36 mouse cellular contexts compared by ENCODE assay signal in the genomic region with DNA sequence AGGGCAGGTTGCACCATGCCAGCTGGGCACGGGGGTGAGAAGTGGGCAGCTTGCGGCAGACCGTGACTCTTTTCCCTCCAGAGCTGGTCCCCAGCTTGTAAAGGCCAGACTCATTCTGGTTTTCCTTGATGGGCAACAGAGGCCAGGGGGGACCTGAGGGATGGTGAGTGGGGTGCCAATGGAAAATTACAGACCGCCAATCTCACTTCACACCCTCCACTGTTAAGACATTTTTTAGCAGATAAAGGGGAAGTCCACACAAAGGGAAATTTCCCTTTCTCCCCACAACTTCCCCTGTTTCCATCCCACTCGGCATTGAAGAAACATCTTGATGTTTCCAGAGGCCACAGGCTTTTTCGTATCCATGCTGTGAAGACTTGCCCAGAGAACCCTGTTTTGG. TPM values are rescaled to one million over a fixed set of nuclear protein-coding genes. Genes with fewer than 3 reads are reported as not detected.
DNase-seq lines count a peak whose midpoint lies in the region; ATAC-seq and TF ChIP-seq lines count a peak whose summit lies in the region.
"Had no signal": no experiment of that assay in that cellular context is flagged by ENCODE, and none has a peak within 500 bp of the region (broad histone marks: within the 10 kb centered on the region; RNA-seq: fewer than 3 reads in every experiment).

No protein-coding gene starts in this region.

- H3K4me3 ChIP-seq in bone marrow macrophage, adult 2 months (ENCODE audit: insufficient read depth, low read length) = 0 out of 2 replicates have a peak overlapping the region, but pooled peaks have one; percentile 17
- H3K4me3 ChIP-seq: embryonic facial prominence, embryonic 13.5 days; forebrain, embryonic 10.5 days; forebrain, embryonic 15.5 days; heart, adult 2 months; heart, embryonic 13.5 days; hindbrain, embryonic 10.5 days; hindbrain, embryonic 15.5 days; limb, embryonic 15.5 days; midbrain, embryonic 10.5 days; myocyte; neural tube, embryonic 12.5 days had no signal

- TF ChIP-seq CTCF in bone marrow macrophage, adult 2 months (IDR thresholded peaks at IDR 0.05; ENCODE audit: low read depth, low read length) = no peak

- peak overlapping the region; percentile 91 for H3K27ac ChIP-seq in bone marrow macrophage, adult 2 months (ENCODE audit: insufficient read depth, low read depth, low read length)
- H3K27ac ChIP-seq: embryonic facial prominence, embryonic 13.5 days; forebrain, embryonic 10.5 days; forebrain, embryonic 15.5 days; heart, adult 2 months; heart, embryonic 13.5 days; hindbrain, embryonic 10.5 days; hindbrain, embryonic 15.5 days; limb, embryonic 15.5 days; liver, embryonic 14.5 days; macrophage; midbrain, embryonic 10.5 days; neural tube, embryonic 12.5 days had no signal

- TF ChIP-seq POLR2A in bone marrow macrophage, adult 2 months (IDR thresholded peaks at IDR 0.05; ENCODE audit: borderline replicate concordance, low read depth, low read length) = no peak

- ATAC-seq in megakaryocyte progenitor cell, adult 5-6 weeks (replicated peaks; ENCODE audit: poor library complexity) = peak; percentile 47
- no peak for ATAC-seq in CD4-positive, CD25-positive, alpha-beta regulatory T cell, adult 4 months
- ATAC-seq: forebrain, embryonic 15.5 days; inflammation-experienced regulatory T-cells, adult 6 months; midbrain, embryonic 16.5 days had no signal

- peak; percentile 7 for DNase-seq in lung, postnatal 25 days (ENCODE audit: low spot score)
- DNase-seq in lung, postnatal 10 days = no peak
- DNase-seq in thymus, postnatal 14 days = no peak
- DNase-seq in kidney, adult 8-10 months = no peak
- DNase-seq: adrenal gland, adult 2 months; adrenal gland, postnatal 36 days; cerebellum, adult 9-10 months; cerebellum, postnatal 36 days; gastrocnemius, postnatal 25 days; heart, adult 2 months; heart, postnatal 10 days; kidney, adult 18-20 months; kidney, postnatal 4 days; layer of hippocampus, postnatal 36 days; left cerebral cortex, postnatal 4 days; lung, embryonic 14.5 days; right cerebral cortex, postnatal 4 days had no signal

- H3K4me1 ChIP-seq in bone marrow macrophage, adult 2 months (ENCODE audit: control insufficient read depth, insufficient read depth, low read length) = peaks cover 73% of the 10 kb centered on the region
- H3K4me1 ChIP-seq: embryonic facial prominence, embryonic 13.5 days; forebrain, embryonic 15.5 days; hindbrain, embryonic 15.5 days; limb, embryonic 15.5 days had no signal

RNA-seq across cellular contexts. Expression of gene Slc6a12, which starts 1.2 kb away (rescaled TPM):
- 20.5 and 25.7 TPM in 2 replicates for polyA plus RNA-seq in bone marrow macrophage, adult 2 months (2012; ENCODE audit: insufficient read depth, insufficient read length, missing spikeins)
- total RNA-seq in megakaryocyte progenitor cell, adult 5-6 weeks (2015) = 0.37 and 1.0 TPM in 2 replicates
- 0.54 and 3.6 TPM in 2 replicates for total RNA-seq in megakaryocyte progenitor cell, adult 5-6 weeks (2017)
- not detected for polyA plus RNA-seq in CD4-positive, CD25-positive, alpha-beta regulatory T cell, adult 4 months (2017; shearing (Covaris generic))
- total RNA-seq: heart, adult 2 months; heart, postnatal 10 days; MEL had no signal
- polyA plus RNA-seq: embryonic facial prominence, embryonic 13.5 days; heart, embryonic 13.5 days; hindbrain, embryonic 10.5 days; inflammation-experienced regulatory T-cells, adult 6 months; lung, embryonic 14.5 days; macrophage; midbrain, embryonic 10.5 days; myocyte had no signal

RNA-seq across cellular contexts. Expression of gene Slc6a13, which starts 41.6 kb away (rescaled TPM):
- polyA plus RNA-seq in bone marrow macrophage, adult 2 months (2012; ENCODE audit: insufficient read depth, insufficient read length, missing spikeins) = 1.1 and 1.3 TPM in 2 replicates
- 3.9 and 4.3 TPM in 2 replicates for total RNA-seq in megakaryocyte progenitor cell, adult 5-6 weeks (2015)
- total RNA-seq in megakaryocyte progenitor cell, adult 5-6 weeks (2017) = 3.4 and 3.5 TPM in 2 replicates
- polyA plus RNA-seq in CD4-positive, CD25-positive, alpha-beta regulatory T cell, adult 4 months (2017; shearing (Covaris generic)) = under 1 TPM in 1 of 2 experiments, not detected in 1; 0.27 TPM
- polyA plus RNA-seq: C2C12, macrophage had no signal

Comparison
In these comparisons a context has a peak if more than half of its experiments do, and no peak if none do; other contexts are left out.
1. RNA of gene Slc6a12, which starts 1.2 kb away (polyA plus RNA-seq): 20.5 to 25.7 TPM in bone marrow macrophage, adult 2 months; not detected in CD4-positive, CD25-positive, alpha-beta regulatory T cell, adult 4 months; every median in the first group is over 10 times any median in the second.